Mouse (Mus musculus) ES-E14 (cell line): ENCODE results near the gene Slc5a7. TPM values are rescaled to one million over a fixed set of nuclear protein-coding genes. Genes with fewer than 3 reads are reported as not detected.

ENCODE experiments used
- DNase-seq: peaks from one replicate; pipeline ENCODE4 v3.0.0-alpha.2; 2013; ENCODE audit warnings: low read depth, low spot score
- H3K27ac ChIP-seq: 2 replicates; pipeline ENCODE4 v1.5.1; 2012; ENCODE audit warnings: low read depth, mild to moderate bottlenecking, low read length, moderate library complexity, mixed read lengths; ENCODE audit not compliant: poor library complexity, insufficient read depth, severe bottlenecking
- H3K36me3 ChIP-seq: 2 replicates; pipeline ENCODE4 v1.6.1; 2012; ENCODE audit warnings: mild to moderate bottlenecking, low read length, moderate library complexity, mixed read lengths; ENCODE audit not compliant: control insufficient read depth, poor library complexity, insufficient read depth, severe bottlenecking
- H3K4me1 ChIP-seq, 2 experiments: fragments of 150-350 bp in 1 of 2; sonication (generic) in 1 of 2; 2 replicates each; pipeline ENCODE4 v1.6.1; 2012; ENCODE audit warnings: low read length in 2 of 2, mild to moderate bottlenecking in 1 of 2, mixed read lengths in 1 of 2; ENCODE audit not compliant: control insufficient read depth in 2 of 2, insufficient read depth in 2 of 2, poor library complexity in 1 of 2
- H3K4me3 ChIP-seq, 2 experiments: fragments of 150-350 bp in 1 of 2; sonication (generic) in 1 of 2; 2 replicates each; pipeline ENCODE4 v1.5.1; 2012; ENCODE audit warnings: low read length in 2 of 2, low read depth in 1 of 2, mild to moderate bottlenecking in 1 of 2, mixed read lengths in 1 of 2; ENCODE audit not compliant: insufficient read depth in 1 of 2, poor library complexity in 1 of 2, severe bottlenecking in 1 of 2
- H3K9ac ChIP-seq: 2 replicates; pipeline ENCODE4 v1.6.1; 2012; ENCODE audit warnings: low read depth, mild to moderate bottlenecking, low read length, mixed read lengths; ENCODE audit not compliant: poor library complexity, insufficient read depth, severe bottlenecking
- H3K9me3 ChIP-seq: fragments of 150-350 bp; sonication (generic); 2 replicates; pipeline ENCODE4 v1.6.1; 2012; ENCODE audit warnings: low read depth, mild to moderate bottlenecking, low read length; ENCODE audit not compliant: control insufficient read depth, insufficient read depth
- CHD2 ChIP-seq: IDR thresholded peaks from 2 replicates; pipeline ENCODE4 v1.6.1; 2014; ENCODE audit warnings: mild to moderate bottlenecking, low read depth, low read length, inconsistent platforms
- HCFC1 ChIP-seq: IDR thresholded peaks from 2 replicates; pipeline ENCODE4 v1.6.1; 2012; ENCODE audit warnings: low read length, inconsistent platforms, borderline replicate concordance; ENCODE audit not compliant: insufficient read depth
- MAFK ChIP-seq: IDR thresholded peaks from 2 replicates; pipeline ENCODE4 v1.6.1; 2014; ENCODE audit warnings: mild to moderate bottlenecking, low read depth, low read length, inconsistent platforms; ENCODE audit not compliant: insufficient read depth
- ZC3H11A ChIP-seq: IDR thresholded peaks from 2 replicates; pipeline ENCODE4 v1.6.1; 2012; ENCODE audit warnings: low read depth, mild to moderate bottlenecking, inconsistent platforms, low read length, borderline replicate concordance
- ZNF384 ChIP-seq: IDR thresholded peaks from 2 replicates; pipeline ENCODE4 v1.6.1; 2012; ENCODE audit warnings: low read depth, low read length, inconsistent platforms
- in situ Hi-C, 2 experiments: fragments of 600-800 bp; cut with MboI; formaldehyde crosslinking; loops; one replicate each; pipeline ENCODE4 v1.15.1; 2025; ENCODE audit warnings: low sequenced_read_pairs in 2 of 2, inconsistent platforms in 1 of 2; ENCODE audit not compliant: unreplicated experiment in 2 of 2
- total RNA-seq: library from RNA; depleted of rRNA; stranded (reverse); fragments of 300-350 nt; gene quantifications from 2 replicates; pipeline ENCODE4 v1.2.3, GENCODE M21; 2012; rRNA removed

Gene Slc5a7
- total RNA-seq = 0.11 and 0.22 TPM in 2 replicates

DNA sequence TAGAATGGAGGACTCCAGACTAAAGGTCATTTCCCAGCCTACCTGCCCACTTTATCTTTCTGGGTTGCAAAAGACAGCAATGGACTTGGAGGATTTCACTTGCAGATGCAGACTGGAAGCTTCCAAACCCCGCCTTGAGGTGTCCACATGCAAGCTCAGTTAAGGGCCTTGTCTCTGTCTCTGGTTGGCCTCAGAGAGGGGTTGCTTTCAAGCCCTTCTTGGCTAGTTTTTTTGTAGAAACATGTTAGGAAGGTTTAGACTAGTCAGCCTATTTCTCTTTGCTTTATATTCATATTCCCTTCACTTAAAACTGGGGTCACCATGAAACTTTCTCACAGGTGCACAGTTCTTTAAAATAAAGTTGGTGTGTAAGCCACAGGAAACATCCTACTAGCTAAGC lies at the start of gene Slc5a7:
Gene Slc5a7, minus strand, starts transcription at position 101 of the 400 bp plus-strand sequence.
- TF ChIP-seq CHD2 = no peak
- no peak for TF ChIP-seq ZC3H11A
- TF ChIP-seq MAFK = no peak
- TF ChIP-seq ZNF384 = no peak
- TF ChIP-seq HCFC1 = no peak
- Histone ChIP-seq H3K4me1 (peaks cover 0 to 2% of the 10 kb centered on the region in 2 experiments; a peak in 1 of 4 replicates), H3K4me3 (peak within 1 kb of the TSS; percentile 58 to 67), H3K9me3 (no peaks in the 10 kb centered on the region), H3K27ac (no peak within 1 kb of the TSS), H3K36me3 (no peaks in the 10 kb centered on the region), H3K9ac (no peak within 1 kb of the TSS)
- in situ Hi-C loops = no loop called here
- no peak for DNase-seq

DNA sequence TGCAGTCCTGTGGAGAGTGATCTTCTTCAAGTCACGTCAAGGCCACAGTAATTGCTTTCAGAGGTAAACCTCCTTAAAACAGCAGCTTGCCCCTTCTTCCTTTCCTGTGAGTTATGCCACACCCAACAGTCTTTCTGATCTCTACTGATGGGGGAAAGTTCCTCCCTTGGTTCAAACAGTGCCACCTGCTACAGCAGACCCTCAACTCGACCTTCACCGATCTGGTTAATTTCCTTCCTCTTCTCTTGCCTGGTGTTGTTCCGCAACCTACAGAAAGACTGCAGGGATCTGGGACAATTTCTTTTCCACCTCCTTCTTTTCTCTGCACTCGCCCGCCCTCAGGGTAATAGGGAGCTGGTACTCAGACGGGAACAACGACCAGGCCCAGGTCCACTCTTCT lies 48.8 kb upstream of the Slc5a7 start:
- TF ChIP-seq HCFC1 (no peak), CHD2 (no peak), ZNF384 (no peak)
- Histone ChIP-seq H3K27ac (no peak overlapping the region), H3K4me3 (no peak overlapping the region), H3K9ac (no peak overlapping the region), H3K9me3 (no peaks in the 10 kb centered on the region), H3K36me3 (no peaks in the 10 kb centered on the region), H3K4me1 (no peaks in the 10 kb centered on the region)
- no peak for DNase-seq
- in situ Hi-C loops = loop anchor here (25.0 kb wide), 1 partner anchor 285 kb away; no protein-coding TSS in a partner anchor

- Histone ChIP-seq H3K9me3 (no peaks in the 10 kb centered on the region), H3K4me1 (no peaks in the 10 kb centered on the region; a peak in 1 of 4 replicates), H3K27ac (no peak overlapping the region), H3K9ac (no peak overlapping the region), H3K36me3 (no peaks in the 10 kb centered on the region), H3K4me3 (no peak overlapping the region)
- in situ Hi-C loops = loop anchor here (25.0 kb wide), 1 partner anchor 281 kb away; no protein-coding TSS in a partner anchor
- peak; percentile 33 for DNase-seq
- TF ChIP-seq MAFK (no peak), ZC3H11A (peak; percentile 50; the same call in 1 of the 2 replicates), ZNF384 (no peak)
Observed at GRCm38 (mm10) chr17:54343395-54343794, 44.6 kb upstream of the Slc5a7 start.

GRCm38 (mm10) chr17:54298232-54298924 lies 456 bp downstream of the Slc5a7 start:
- Histone ChIP-seq H3K36me3 (no peaks in the 10 kb centered on the region), H3K4me3 (peak overlapping the region; percentile 58 to 67), H3K4me1 (peaks cover 0 to 2% of the 10 kb centered on the region in 2 experiments; a peak in 1 of 4 replicates), H3K9me3 (no peaks in the 10 kb centered on the region), H3K27ac (no peak overlapping the region), H3K9ac (no peak overlapping the region)
- in situ Hi-C loops = no loop called here
- TF ChIP-seq MAFK (no peak), HCFC1 (no peak), ZNF384 (no peak), CHD2 (no peak), ZC3H11A (no peak)
- no peak for DNase-seq
